Mouse (Mus musculus) limb, embryonic 10.5 days (tissue): ENCODE results near the gene Taar9. TPM values are rescaled to one million over a fixed set of nuclear protein-coding genes. Genes with fewer than 3 reads are reported as not detected.

Experiments
- polyA plus RNA-seq: library from polyadenylated mRNA; unstranded; fragments of >200 nt; fragmentation: Nextera tagmentation; extraction: Ambion mirVana; gene quantifications from 2 replicates; pipeline ENCODE4 v1.2.1, GENCODE M21; 2016

The Taar9 gene
- polyA plus RNA-seq, 1 experiment from 2014 or later, result not detected

Other genes with a start within 250 kb of the Taar9 start
- gene Vnn1, start 214.8 kb downstream of the Taar9 start, polyA plus RNA-seq, result 0.43 and 0.68 TPM in 2 replicates
- not detected in 2 replicates for gene Taar1, start 189.2 kb downstream of the Taar9 start, polyA plus RNA-seq
- not detected in 2 replicates for gene Taar2, start 171.0 kb downstream of the Taar9 start, polyA plus RNA-seq
- gene Taar3, start 160.0 kb downstream of the Taar9 start, polyA plus RNA-seq, result not detected in 2 replicates
- not detected in 2 replicates for gene Taar4, start 149.0 kb downstream of the Taar9 start, polyA plus RNA-seq
- not detected in 2 replicates for gene Taar5, start 138.8 kb downstream of the Taar9 start, polyA plus RNA-seq
- not detected in 2 replicates for gene Taar6, start 123.9 kb downstream of the Taar9 start, polyA plus RNA-seq
- gene Taar7a, start 116.1 kb downstream of the Taar9 start, polyA plus RNA-seq, result not detected in 2 replicates
- gene Taar7b, start 109.6 kb downstream of the Taar9 start, polyA plus RNA-seq, result not detected in 2 replicates
- gene Taar7d, start 82.3 kb downstream of the Taar9 start, polyA plus RNA-seq, result not detected in 2 replicates
- not detected in 2 replicates for gene Taar7e, start 71.9 kb downstream of the Taar9 start, polyA plus RNA-seq
- not detected in 2 replicates for gene Taar7f, start 60.0 kb downstream of the Taar9 start, polyA plus RNA-seq
- gene Taar8a, start 33.0 kb downstream of the Taar9 start, polyA plus RNA-seq, result not detected in 2 replicates
- not detected in 2 replicates for gene Taar8b, start 17.2 kb downstream of the Taar9 start, polyA plus RNA-seq
- gene Taar8c, start 7.6 kb downstream of the Taar9 start, polyA plus RNA-seq, result not detected in 2 replicates
- 23.7 and 34.1 TPM in 2 replicates for gene Stx7, start 39.8 kb upstream of the Taar9 start, polyA plus RNA-seq
- gene Moxd1, start 114.0 kb upstream of the Taar9 start, polyA plus RNA-seq, result 3.2 and 6.0 TPM in 2 replicates